Mouse (Mus musculus) kidney, adult 2 months (tissue): ENCODE data around the gene Peli2.

Experiments
- CTCF ChIP-seq: fragments of 200-500 bp; conservative IDR thresholded peaks from 2 replicates; pipeline ENCODE4 v1.5.1; 2011; ENCODE audit warnings: low read depth, mild to moderate bottlenecking, control low read depth, low read length, moderate library complexity, mixed read lengths; ENCODE audit not compliant: insufficient read depth, insufficient read length
- POLR2A ChIP-seq: fragments of 200-500 bp; IDR thresholded peaks from one replicate; pipeline ENCODE4 v1.6.1; 2011; ENCODE audit warnings: low read depth, low read length, control low read depth

DNA sequence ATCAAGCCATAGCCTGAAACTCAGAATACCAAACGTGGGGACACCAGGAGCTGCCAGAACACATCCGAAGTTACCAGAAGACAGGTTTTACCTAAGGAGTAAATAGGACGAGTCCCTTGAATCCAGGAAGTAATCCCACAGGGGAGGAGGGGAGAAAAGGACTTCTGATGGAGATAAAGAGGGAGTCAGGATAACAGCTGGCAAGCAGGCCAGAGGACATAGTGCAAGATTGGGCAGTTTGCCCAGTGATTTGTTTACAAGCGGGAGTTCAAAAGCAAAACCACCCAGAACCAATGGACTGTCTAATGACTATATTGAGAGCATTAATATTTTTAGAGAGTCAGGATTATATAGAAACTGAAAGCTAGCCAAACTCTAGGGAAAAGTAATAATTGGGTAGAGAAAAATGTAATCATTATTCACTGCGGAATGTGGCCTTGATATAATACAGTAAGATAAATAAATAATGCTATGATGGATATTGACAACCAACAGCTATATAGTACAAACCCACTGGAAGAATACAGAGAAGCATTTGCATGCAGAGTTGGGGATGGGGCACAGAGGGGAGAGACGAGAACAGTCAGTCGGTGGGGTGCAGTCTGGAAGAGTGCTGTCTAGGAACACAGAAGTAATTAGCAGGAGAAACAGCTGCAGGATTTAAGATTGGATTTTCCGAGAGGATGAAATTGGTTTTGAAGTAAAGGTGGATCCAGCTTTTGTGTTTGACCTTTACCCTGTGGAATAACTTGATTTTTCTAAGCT is 77.7 kb downstream of the Peli2 start:
- TF ChIP-seq POLR2A (no peak), CTCF (no peak)
